Mouse (Mus musculus) urinary bladder, postnatal 14 days (tissue): ENCODE data around the gene Afap1.

ENCODE experiments used
- DNase-seq: peaks from one replicate; pipeline ENCODE4 v3.0.0; 2021; ENCODE audit warnings: low spot score

Afap1 gene

GRCm38 (mm10) chr5:35893093-35893804 lies at the start of gene Afap1:
Gene Afap1 (plus strand): TSS chr5:35893319.
- peak; percentile 100 for DNase-seq

- no peak for DNase-seq
These were observed 41.6 kb upstream of the Afap1 start for GRCm38 (mm10) chr5:35851485-35851884.

- no peak for DNase-seq
These were observed 39.7 kb upstream of the Afap1 start for GRCm38 (mm10) chr5:35853463-35853862.

GRCm38 (mm10) chr5:35856245-35856644 lies 36.9 kb upstream of the Afap1 start:
- no peak for DNase-seq

GRCm38 (mm10) chr5:35858069-35858468 lies 35.0 kb upstream of the Afap1 start:
- peak; percentile 73 for DNase-seq

- DNase-seq, result no peak
These were observed 31.7 kb upstream of the Afap1 start for GRCm38 (mm10) chr5:35861456-35861855.

- DNase-seq, result no peak
These were observed 23.1 kb upstream of the Afap1 start for GRCm38 (mm10) chr5:35869973-35870372.

- peak; percentile 71 for DNase-seq
These were observed 22.6 kb upstream of the Afap1 start for GRCm38 (mm10) chr5:35870408-35871012.

- DNase-seq, result no peak
These were observed 19.7 kb upstream of the Afap1 start for GRCm38 (mm10) chr5:35873382-35873781.

GRCm38 (mm10) chr5:35876236-35876635 lies 16.9 kb upstream of the Afap1 start:
- no peak for DNase-seq

- no peak for DNase-seq
These were observed 13.9 kb upstream of the Afap1 start for GRCm38 (mm10) chr5:35879199-35879598.

- DNase-seq, result no peak
These were observed 10.7 kb upstream of the Afap1 start for GRCm38 (mm10) chr5:35882391-35882790.

GRCm38 (mm10) chr5:35884262-35884661 lies 8.9 kb upstream of the Afap1 start:
- DNase-seq, result peak; percentile 37

GRCm38 (mm10) chr5:35884689-35885088 lies 8.4 kb upstream of the Afap1 start:
- DNase-seq, result no peak

GRCm38 (mm10) chr5:35888959-35889358 lies 4.2 kb upstream of the Afap1 start:
- no peak for DNase-seq

GRCm38 (mm10) chr5:35889641-35890040 lies 3.5 kb upstream of the Afap1 start:
- no peak for DNase-seq

GRCm38 (mm10) chr5:35890985-35891730 lies 2.0 kb upstream of the Afap1 start:
- no peak for DNase-seq

GRCm38 (mm10) chr5:35892363-35892762 lies 756 bp upstream of the Afap1 start:
- DNase-seq, result no peak

- DNase-seq, result peak; percentile 71
These were observed 714 bp downstream of the Afap1 start for GRCm38 (mm10) chr5:35893805-35894260.

GRCm38 (mm10) chr5:35894295-35895047 lies 1.4 kb downstream of the Afap1 start:
- DNase-seq, result peak; percentile 51

GRCm38 (mm10) chr5:35895926-35896325 lies 2.8 kb downstream of the Afap1 start:
- no peak for DNase-seq

- DNase-seq, result no peak
These were observed 3.4 kb downstream of the Afap1 start for GRCm38 (mm10) chr5:35896556-35896955.
